Mouse (Mus musculus) hindbrain, embryonic 16.5 days (tissue): ENCODE measurements around the gene Rpl11. TPM values are rescaled to one million over a fixed set of nuclear protein-coding genes. Genes with fewer than 3 reads are reported as not detected.

Experiments used
- ATAC-seq: fragments of 200-750 bp; cut with Nextera tagmentation; 2 replicates; pipeline ENCODE4 v1.8.0; 2017; ENCODE audit warnings: moderate TSS enrichment, moderate library complexity
- H3K27ac ChIP-seq: fragments of 300-500 bp; sonication (generic); 2 replicates; pipeline ENCODE4 v1.5.1; 2014; ENCODE audit warnings: low read depth, mild to moderate bottlenecking, control low read depth, low read length, moderate library complexity
- H3K27me3 ChIP-seq: fragments of 300-500 bp; sonication (generic); replicated peaks from 2 replicates; pipeline ENCODE4 v1.6.1; 2014; ENCODE audit warnings: low read length; ENCODE audit not compliant: control insufficient read depth, insufficient read depth
- H3K36me3 ChIP-seq: fragments of 300-500 bp; sonication (generic); 2 replicates; pipeline ENCODE4 v1.6.1; 2014; ENCODE audit warnings: mild to moderate bottlenecking, low read length, moderate library complexity, mixed read lengths; ENCODE audit not compliant: control insufficient read depth, insufficient read depth
- H3K4me1 ChIP-seq: fragments of 300-500 bp; sonication (generic); 2 replicates; pipeline ENCODE4 v1.6.1; 2014; ENCODE audit warnings: low read depth, low read length; ENCODE audit not compliant: control insufficient read depth, insufficient read depth
- H3K4me2 ChIP-seq: fragments of 300-500 bp; sonication (generic); 2 replicates; pipeline ENCODE4 v1.6.1; 2014; ENCODE audit warnings: mild to moderate bottlenecking, low read length, control low read depth, moderate library complexity
- H3K4me3 ChIP-seq: fragments of 300-500 bp; sonication (generic); 2 replicates; pipeline ENCODE4 v1.5.1; 2014; ENCODE audit warnings: mild to moderate bottlenecking, low read length, control low read depth, moderate library complexity
- H3K9ac ChIP-seq: fragments of 300-500 bp; sonication (generic); 2 replicates; pipeline ENCODE4 v1.6.1; 2014; ENCODE audit warnings: low read depth, mild to moderate bottlenecking, control low read depth, low read length, moderate library complexity
- H3K9me3 ChIP-seq: fragments of 300-500 bp; sonication (generic); 2 replicates; pipeline ENCODE4 v1.6.1; 2014; ENCODE audit warnings: mild to moderate bottlenecking, low read length, moderate library complexity; ENCODE audit not compliant: control insufficient read depth
- WGBS: fragments of 180-500 bp; shearing (Covaris S2); extraction: QIAGEN DNeasy Blood & Tissue Kit; methylation state at CpG from one replicate; pipeline ENCODE4 v1.1.7; 2014; 5-methylcytosine and 5-hydroxymethylcytosine counted together
- polyA plus RNA-seq: library from polyadenylated mRNA; unstranded; fragments of >200 nt; fragmentation: Nextera tagmentation; extraction: Ambion mirVana; gene quantifications from 2 replicates; pipeline ENCODE4 v1.2.1, GENCODE M21; 2015

Rpl11 gene
- polyA plus RNA-seq, 1 experiment from 2014 or later, result 233 TPM

GRCm38 (mm10) chr4:136021549-136022047, 31.6 kb downstream of the Rpl11 start, which contains the start of gene Eloa:
Gene Eloa (minus strand): TSS chr4:136021763.
- ATAC-seq, result peak; percentile 99
- Histone ChIP-seq H3K4me2 (peak within 1 kb of the TSS; percentile 98), H3K4me1 (peaks cover 11% of the 10 kb centered on the region), H3K36me3 (no peaks in the 10 kb centered on the region), H3K9ac (peak within 1 kb of the TSS; percentile 97), H3K27ac (peak within 1 kb of the TSS; percentile 87), H3K4me3 (peak within 1 kb of the TSS; percentile 98), H3K9me3 (no peaks in the 10 kb centered on the region), H3K27me3 (no peaks in the 10 kb centered on the region)
- under 1% methylated on average over 45 of the region's 48 CpGs for WGBS

GRCm38 (mm10) chr4:136020743-136021548, 32.3 kb downstream of the Rpl11 start:
- peak; percentile 78 for ATAC-seq
- peak overlapping the region; percentile 98 for H3K4me3 ChIP-seq
- WGBS, result under 1% methylated on average over 50 of the region's 62 CpGs
- no peaks in the 10 kb centered on the region for H3K36me3 ChIP-seq
- H3K27ac ChIP-seq, result peak overlapping the region; percentile 87
- no peaks in the 10 kb centered on the region for H3K27me3 ChIP-seq
- peaks cover 11% of the 10 kb centered on the region for H3K4me1 ChIP-seq
- H3K9ac ChIP-seq, result peak overlapping the region; percentile 97
- H3K9me3 ChIP-seq, result no peaks in the 10 kb centered on the region
- H3K4me2 ChIP-seq, result peak overlapping the region; percentile 98

GRCm38 (mm10) chr4:136016059-136016602, 37.1 kb downstream of the Rpl11 start:
- H3K27ac ChIP-seq, result no peak overlapping the region
- no peaks in the 10 kb centered on the region for H3K27me3 ChIP-seq
- H3K4me3 ChIP-seq, result no peak overlapping the region
- H3K4me1 ChIP-seq, result peaks cover 11% of the 10 kb centered on the region
- 87% methylated on average over 3 of the region's 3 CpGs for WGBS
- H3K4me2 ChIP-seq, result no peak overlapping the region
- peaks cover 11% of the 10 kb centered on the region for H3K36me3 ChIP-seq
- H3K9ac ChIP-seq, result no peak overlapping the region
- ATAC-seq, result no peak
- H3K9me3 ChIP-seq, result no peaks in the 10 kb centered on the region

GRCm38 (mm10) chr4:136010586-136010985, 42.6 kb downstream of the Rpl11 start:
- H3K9ac ChIP-seq, result no peak overlapping the region

GRCm38 (mm10) chr4:136008782-136009447, 44.3 kb downstream of the Rpl11 start:
- Histone ChIP-seq H3K27ac (no peak overlapping the region), H3K9ac (no peak overlapping the region), H3K4me1 (no peaks in the 10 kb centered on the region), H3K4me2 (no peak overlapping the region), H3K4me3 (no peak overlapping the region), H3K9me3 (no peaks in the 10 kb centered on the region), H3K36me3 (peaks cover 58% of the 10 kb centered on the region), H3K27me3 (no peaks in the 10 kb centered on the region)
- no peak for ATAC-seq
- WGBS, result 95% methylated on average over 8 of the region's 8 CpGs

More at GRCm38 (mm10) chr4:136010586-136010985, 42.6 kb downstream of the Rpl11 start:
- Histone ChIP-seq H3K4me1 (no peaks in the 10 kb centered on the region), H3K27ac (no peak overlapping the region), H3K4me2 (no peak overlapping the region), H3K36me3 (peaks cover 43% of the 10 kb centered on the region), H3K9me3 (no peaks in the 10 kb centered on the region), H3K27me3 (no peaks in the 10 kb centered on the region), H3K4me3 (no peak overlapping the region)
- no peak for ATAC-seq
- WGBS, result 91% methylated on average over 4 of the region's 4 CpGs

GRCm38 (mm10) chr4:136006821-136007220, 46.4 kb downstream of the Rpl11 start:
- ATAC-seq, result no peak
- no peaks in the 10 kb centered on the region for H3K4me1 ChIP-seq
- 99% methylated on average over 3 of the region's 3 CpGs for WGBS
- H3K4me3 ChIP-seq, result no peak overlapping the region
- H3K36me3 ChIP-seq, result peaks cover 61% of the 10 kb centered on the region
- H3K9me3 ChIP-seq, result no peaks in the 10 kb centered on the region
- H3K27ac ChIP-seq, result no peak overlapping the region
- no peak overlapping the region for H3K4me2 ChIP-seq
- H3K9ac ChIP-seq, result no peak overlapping the region
- H3K27me3 ChIP-seq, result no peaks in the 10 kb centered on the region

GRCm38 (mm10) chr4:136004921-136005320, 48.3 kb downstream of the Rpl11 start:
- H3K36me3 ChIP-seq, result peaks cover 57% of the 10 kb centered on the region
- no peaks in the 10 kb centered on the region for H3K9me3 ChIP-seq
- no peaks in the 10 kb centered on the region for H3K4me1 ChIP-seq
- H3K4me3 ChIP-seq, result no peak overlapping the region
- no peak overlapping the region for H3K9ac ChIP-seq
- no peak overlapping the region for H3K27ac ChIP-seq
- ATAC-seq, result no peak
- H3K27me3 ChIP-seq, result no peaks in the 10 kb centered on the region
- WGBS, result 85% methylated on average over 2 of the region's 2 CpGs
- H3K4me2 ChIP-seq, result no peak overlapping the region

- Histone ChIP-seq H3K4me1 (no peaks in the 10 kb centered on the region), H3K9ac (no peak overlapping the region), H3K27ac (no peak overlapping the region), H3K36me3 (peaks cover 54% of the 10 kb centered on the region), H3K27me3 (no peaks in the 10 kb centered on the region), H3K9me3 (no peaks in the 10 kb centered on the region), H3K4me3 (no peak overlapping the region), H3K4me2 (no peak overlapping the region)
- ATAC-seq, result no peak
- 90% methylated on average over 5 of the region's 5 CpGs for WGBS
These were observed 49.0 kb downstream of the Rpl11 start for GRCm38 (mm10) chr4:136004107-136004675.

- Histone ChIP-seq H3K27ac (no peak overlapping the region), H3K4me1 (no peaks in the 10 kb centered on the region), H3K4me3 (no peak overlapping the region), H3K9ac (no peak overlapping the region), H3K4me2 (no peak overlapping the region), H3K27me3 (no peaks in the 10 kb centered on the region), H3K36me3 (no peaks in the 10 kb centered on the region), H3K9me3 (peaks cover 3% of the 10 kb centered on the region)
- ATAC-seq, result no peak
- 89% methylated on average over 4 of the region's 4 CpGs for WGBS
These were observed 58.1 kb downstream of the Rpl11 start for GRCm38 (mm10) chr4:135995118-135995517.
